Mouse (Mus musculus) heart, adult 2 months (tissue): ENCODE results near the gene Pdzrn3. TPM values are rescaled to one million over a fixed set of nuclear protein-coding genes. Genes with fewer than 3 reads are reported as not detected.
A peak's percentile ranks its signal among the peaks of the same experiment; 100 is the strongest.

Source experiments
- DNase-seq, 2 experiments: peaks; one replicate each; pipeline ENCODE4 v3.0.0; 2021
- H3K27ac ChIP-seq: fragments of 200-600 bp; 2 replicates; pipeline ENCODE4 v1.8.1; 2022
- H3K27me3 ChIP-seq: fragments of 200-500 bp; 2 replicates; pipeline ENCODE4 v1.6.1; 2012; ENCODE audit warnings: mild to moderate bottlenecking, low read length, inconsistent platforms, mixed read lengths; ENCODE audit not compliant: control insufficient read depth, insufficient read depth
- H3K36me3 ChIP-seq: fragments of 200-500 bp; 2 replicates; pipeline ENCODE4 v1.6.1; 2012; ENCODE audit warnings: low read length, inconsistent platforms; ENCODE audit not compliant: control insufficient read depth, insufficient read depth
- H3K4me1 ChIP-seq: fragments of 200-500 bp; 2 replicates; pipeline ENCODE4 v1.6.1; 2011; ENCODE audit warnings: low read length; ENCODE audit not compliant: control insufficient read depth, insufficient read depth
- H3K4me3 ChIP-seq: fragments of 200-600 bp; 2 replicates; pipeline ENCODE4 v1.8.1; 2022
- H3K79me2 ChIP-seq: fragments of 200-500 bp; replicated peaks from 2 replicates; pipeline ENCODE4 v1.6.1; 2012; ENCODE audit warnings: mild to moderate bottlenecking, inconsistent platforms, low read length, moderate library complexity, mixed read lengths; ENCODE audit not compliant: control insufficient read depth, insufficient read depth
- H3K9ac ChIP-seq: fragments of 200-500 bp; 2 replicates; pipeline ENCODE4 v1.6.1; 2012; ENCODE audit warnings: low read depth, mild to moderate bottlenecking, control low read depth, inconsistent platforms, low read length, mixed read lengths
- CTCF ChIP-seq: fragments of 200-600 bp; IDR thresholded peaks from 2 replicates; pipeline ENCODE4 v1.8.1; 2022; ENCODE audit warnings: antibody characterized with exemption, mild to moderate bottlenecking, moderate library complexity
- EP300 ChIP-seq: fragments of 200-500 bp; IDR thresholded peaks from 2 replicates; pipeline ENCODE4 v1.6.1; 2011; ENCODE audit warnings: low read depth, low read length, control low read depth; ENCODE audit not compliant: insufficient read depth
- POLR2A ChIP-seq: fragments of 200-500 bp; IDR thresholded peaks from 2 replicates; pipeline ENCODE4 v1.6.1; 2011; ENCODE audit warnings: mild to moderate bottlenecking, low read depth, low read length, control low read depth; ENCODE audit not compliant: insufficient read depth
- WGBS: fragments of 180-500 bp; shearing (Covaris S2); methylation state at CpG from one replicate; pipeline ENCODE4 v1.1.7; 2018; 5-methylcytosine and 5-hydroxymethylcytosine counted together
- intact Hi-C: fragments of 180-260 bp; cut with DNase I; formaldehyde crosslinking; loops from one replicate; pipeline ENCODE4 v1.15.1; 2025
- polyA plus RNA-seq: library from polyadenylated mRNA; depleted of rRNA; stranded (reverse); fragments of >200 nt; gene quantifications from 2 replicates; pipeline ENCODE4 v1.2.3, GENCODE M21; 2012
- total RNA-seq, 2 experiments: library from RNA; stranded (reverse); gene quantifications; 2 replicates each; pipeline ENCODE4 v1.2.3; 2021

The Pdzrn3 gene
- total and polyA plus RNA-seq, 3 experiments = 19.3 to 32.2 (median 28.7) TPM

- H3K4me1 ChIP-seq = peaks cover 8% of the 10 kb centered on the region
- DNase-seq = peak in 1 of 2 experiments; percentile 44
- intact Hi-C loops = no loop called here
- peak; percentile 11; the same call in 1 of the 2 replicates for TF ChIP-seq CTCF
- TF ChIP-seq EP300 = no peak
- H3K4me3 ChIP-seq = no peak overlapping the region
- peak overlapping the region; percentile 68 for H3K27ac ChIP-seq
- no peak overlapping the region; the same call in 1 of the 2 replicates for H3K9ac ChIP-seq
- H3K79me2 ChIP-seq = no peaks in the 10 kb centered on the region
- WGBS = 39% methylated on average over 9 of the region's 9 CpGs
- H3K36me3 ChIP-seq = peaks cover 7% of the 10 kb centered on the region; the same call in 1 of the 2 replicates
- no peaks in the 10 kb centered on the region for H3K27me3 ChIP-seq
Observed at GRCm38 (mm10) chr6:101366809-101367602, 10.7 kb downstream of the Pdzrn3 start.

- H3K4me1 ChIP-seq = peaks cover 8% of the 10 kb centered on the region
- 62% methylated on average over 6 of the region's 6 CpGs for WGBS
- peak overlapping the region; percentile 68 for H3K27ac ChIP-seq
- H3K36me3 ChIP-seq = peaks cover 7% of the 10 kb centered on the region; the same call in 1 of the 2 replicates
- TF ChIP-seq POLR2A (no peak), CTCF (no peak), EP300 (no peak)
- no peaks in the 10 kb centered on the region for H3K27me3 ChIP-seq
- no peaks in the 10 kb centered on the region for H3K79me2 ChIP-seq
- intact Hi-C loops = no loop called here
- DNase-seq = no peak
- no peak overlapping the region for H3K9ac ChIP-seq
- no peak overlapping the region for H3K4me3 ChIP-seq
Observed at GRCm38 (mm10) chr6:101365795-101366194, 11.9 kb downstream of the Pdzrn3 start.

- intact Hi-C loops = loop anchor here (5.0 kb wide), 1 partner anchor 37 kb away; no protein-coding TSS in a partner anchor
- H3K27me3 ChIP-seq = no peaks in the 10 kb centered on the region
- H3K4me1 ChIP-seq = peaks cover 8% of the 10 kb centered on the region
- peaks cover 6% of the 10 kb centered on the region; the same call in 1 of the 2 replicates for H3K36me3 ChIP-seq
- 75% methylated on average over 5 of the region's 5 CpGs for WGBS
- H3K27ac ChIP-seq = no peak overlapping the region
- TF ChIP-seq POLR2A = no peak
- no peak for TF ChIP-seq EP300
- TF ChIP-seq CTCF = no peak
- H3K4me3 ChIP-seq = no peak overlapping the region
- DNase-seq = no peak
- no peaks in the 10 kb centered on the region for H3K79me2 ChIP-seq
- no peak overlapping the region for H3K9ac ChIP-seq
Observed at GRCm38 (mm10) chr6:101363904-101364303, 13.8 kb downstream of the Pdzrn3 start.

GRCm38 (mm10) chr6:101362728-101363127 is 15.0 kb downstream of the Pdzrn3 start:
- no peaks in the 10 kb centered on the region for H3K79me2 ChIP-seq
- intact Hi-C loops = loop anchor here (5.0 kb wide), 1 partner anchor 35 kb away; no protein-coding TSS in a partner anchor
- H3K4me1 ChIP-seq = peaks cover 8% of the 10 kb centered on the region
- TF ChIP-seq EP300 = 0 out of 2 replicates have a peak, but pooled peaks have one; percentile 64
- no peak for TF ChIP-seq CTCF
- WGBS = 40% methylated on average over 5 of the region's 5 CpGs
- no peaks in the 10 kb centered on the region for H3K27me3 ChIP-seq
- peak overlapping the region; percentile 31; the same call in 1 of the 2 replicates for H3K9ac ChIP-seq
- H3K4me3 ChIP-seq = no peak overlapping the region
- no peak for DNase-seq
- H3K27ac ChIP-seq = peak overlapping the region; percentile 51
- peaks cover 4% of the 10 kb centered on the region; the same call in 1 of the 2 replicates for H3K36me3 ChIP-seq

GRCm38 (mm10) chr6:101362268-101362667 is 15.4 kb downstream of the Pdzrn3 start:
- WGBS = 58% methylated on average over 4 of the region's 4 CpGs
- H3K9ac ChIP-seq = peak overlapping the region; percentile 31; the same call in 1 of the 2 replicates
- H3K27me3 ChIP-seq = no peaks in the 10 kb centered on the region
- intact Hi-C loops = loop anchor here (5.0 kb wide), 1 partner anchor 35 kb away; no protein-coding TSS in a partner anchor
- no peaks in the 10 kb centered on the region for H3K79me2 ChIP-seq
- DNase-seq = no peak
- peaks cover 7% of the 10 kb centered on the region for H3K4me1 ChIP-seq
- no peak overlapping the region for H3K4me3 ChIP-seq
- H3K36me3 ChIP-seq = peaks cover 4% of the 10 kb centered on the region; the same call in 1 of the 2 replicates
- no peak overlapping the region; the same call in 1 of the 2 replicates for H3K27ac ChIP-seq
- no peak for TF ChIP-seq CTCF
- TF ChIP-seq POLR2A = no peak
- TF ChIP-seq EP300 = no peak

GRCm38 (mm10) chr6:101360211-101360737 is 17.4 kb downstream of the Pdzrn3 start:
- no peak for DNase-seq
- Histone ChIP-seq H3K4me1 (peaks cover 2% of the 10 kb centered on the region), H3K4me3 (no peak overlapping the region), H3K79me2 (no peaks in the 10 kb centered on the region), H3K9ac (no peak overlapping the region), H3K36me3 (peaks cover 4% of the 10 kb centered on the region; the same call in 1 of the 2 replicates), H3K27me3 (no peaks in the 10 kb centered on the region), H3K27ac (no peak overlapping the region)
- 74% methylated on average over 12 of the region's 12 CpGs for whole genome bisulfite sequencing
- intact Hi-C loops = loop anchor here (5.0 kb wide), 1 partner anchor 33 kb away; no protein-coding TSS in a partner anchor
- TF ChIP-seq CTCF = no peak
- TF ChIP-seq EP300 = no peak
- no peak for TF ChIP-seq POLR2A
